Mouse (Mus musculus): Measurements from ENCODE around the gene Fbxw14.
"Not testable (repeated sequence)": the region's sequence is repeated elsewhere in the genome, so short reads cannot be mapped to it uniquely, and the experiment has no call there.

Fbxw14 gene

DNA sequence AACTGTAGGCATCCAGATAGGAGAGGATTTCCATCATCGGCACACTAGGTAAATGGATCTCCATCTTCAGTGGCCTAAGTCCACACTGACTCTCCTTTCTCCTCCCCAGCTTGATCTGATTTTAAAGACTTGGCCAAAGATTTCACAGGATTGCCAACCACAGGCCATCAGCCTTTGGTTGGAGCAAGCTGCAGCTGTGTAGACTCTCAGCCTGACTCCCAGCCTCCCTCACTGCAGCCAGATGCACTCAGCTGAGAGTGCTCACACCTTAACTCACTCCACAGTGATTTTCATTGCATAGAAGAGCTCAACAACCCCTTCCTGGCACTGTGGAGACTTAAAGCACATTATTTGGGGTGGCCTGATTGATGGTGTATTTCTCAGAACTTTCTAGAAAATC lies at the start of gene Fbxw14:
TSS of gene Fbxw14 (minus strand) at position 101 of the 400 bp plus-strand sequence.
- not testable (repeated sequence) for DNase-seq (ENCODE audit: low spot score)

- no peak for DNase-seq (ENCODE audit: low spot score)
These were observed 24.4 kb downstream of the Fbxw14 start for GRCm38 (mm10) chr9:109263041-109263440.

GRCm38 (mm10) chr9:109234654-109235053 lies 52.8 kb downstream of the Fbxw14 start, which contains the start of gene Fbxw20:
Gene Fbxw20, minus strand, starts transcription at chr9:109234754.
- no peak for DNase-seq (ENCODE audit: low spot score)
